Mouse (Mus musculus): ENCODE data around the gene Saxo1. TPM values are rescaled to one million over a fixed set of nuclear protein-coding genes. Genes with fewer than 3 reads are reported as not detected.

The Saxo1 gene
- polyA plus RNA-seq, 1 experiment from 2014 or later = not detected

DNA sequence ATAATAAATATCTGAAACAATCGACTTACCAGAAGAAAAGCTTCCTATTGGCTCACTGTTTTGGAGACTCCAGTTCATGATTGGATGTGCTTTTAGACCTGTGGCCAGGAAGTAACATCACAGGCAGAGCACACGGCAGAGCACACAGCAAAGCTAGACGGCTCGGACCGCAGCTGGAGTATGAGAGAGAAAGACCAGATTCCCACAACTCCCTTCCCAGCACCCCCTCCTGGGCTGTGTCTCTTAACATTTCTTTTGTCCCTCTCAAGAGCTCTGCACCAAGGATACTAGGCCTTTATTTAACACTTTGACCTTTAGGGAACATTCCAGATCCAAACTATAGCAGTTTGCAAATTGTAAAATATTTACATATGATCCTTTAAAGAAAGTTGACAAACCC is 19.2 kb downstream of the Saxo1 start:
- H3K4me2 ChIP-seq (ENCODE audit: low read length) = no peak overlapping the region
- DNase-seq (no peak), ATAC-seq (ENCODE audit: low FRiP score, low TSS enrichment) (no peak)
- no peaks in the 10 kb centered on the region for H3K27me3 ChIP-seq (ENCODE audit: control insufficient read depth, insufficient read depth, low read length)
- no peaks in the 10 kb centered on the region for H3K36me3 ChIP-seq (ENCODE audit: control insufficient read depth, insufficient read depth, low read length)
- H3K4me1 ChIP-seq (ENCODE audit: control insufficient read depth, insufficient read depth, low read length) = no peaks in the 10 kb centered on the region
- no peak overlapping the region for H3K27ac ChIP-seq (replicated peaks; ENCODE audit: low read depth, low read length)
- no peak overlapping the region for H3K9ac ChIP-seq (replicated peaks; ENCODE audit: low read length)
- H3K9me3 ChIP-seq (ENCODE audit: control insufficient read depth, low read length) = no peaks in the 10 kb centered on the region
- WGBS = 94% methylated on average over 5 of the region's 5 CpGs
- H3K4me3 ChIP-seq (replicated peaks; ENCODE audit: low read depth, low read length) = no peak overlapping the region

DNA sequence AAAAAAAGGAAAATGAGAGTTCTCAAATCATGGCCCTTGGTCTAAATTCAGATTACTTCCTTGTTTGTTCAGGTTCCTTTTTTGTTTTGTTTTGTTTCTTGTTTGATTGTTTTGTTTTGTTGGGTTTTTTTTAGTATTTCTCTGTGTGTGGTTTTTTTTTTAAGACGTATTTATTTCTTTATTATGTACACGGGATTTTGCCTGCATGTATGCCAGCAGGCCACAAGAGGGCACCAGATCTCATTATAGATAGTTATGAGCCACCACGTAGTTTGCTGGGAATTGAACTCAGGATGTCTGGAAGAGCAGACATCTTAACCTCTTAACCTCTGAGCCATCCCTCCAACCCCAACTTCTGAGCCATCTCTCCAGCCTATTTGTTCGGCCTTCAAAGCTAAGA is 20.2 kb downstream of the Saxo1 start:
- Histone ChIP-seq H3K9me3 (ENCODE audit: control insufficient read depth, low read length) (no peaks in the 10 kb centered on the region), H3K36me3 (ENCODE audit: control insufficient read depth, insufficient read depth, low read length) (no peaks in the 10 kb centered on the region), H3K4me3 (replicated peaks; ENCODE audit: low read depth, low read length) (no peak overlapping the region), H3K9ac (replicated peaks; ENCODE audit: low read length) (no peak overlapping the region), H3K27ac (replicated peaks; ENCODE audit: low read depth, low read length) (no peak overlapping the region), H3K4me1 (ENCODE audit: control insufficient read depth, insufficient read depth, low read length) (no peaks in the 10 kb centered on the region), H3K4me2 (ENCODE audit: low read length) (no peak overlapping the region), H3K27me3 (ENCODE audit: control insufficient read depth, insufficient read depth, low read length) (no peaks in the 10 kb centered on the region)
- ATAC-seq (ENCODE audit: low FRiP score, low TSS enrichment) = no peak
- WGBS = 40% methylated on average over 4 of the region's 4 CpGs
- peak; percentile 69 for DNase-seq

DNA sequence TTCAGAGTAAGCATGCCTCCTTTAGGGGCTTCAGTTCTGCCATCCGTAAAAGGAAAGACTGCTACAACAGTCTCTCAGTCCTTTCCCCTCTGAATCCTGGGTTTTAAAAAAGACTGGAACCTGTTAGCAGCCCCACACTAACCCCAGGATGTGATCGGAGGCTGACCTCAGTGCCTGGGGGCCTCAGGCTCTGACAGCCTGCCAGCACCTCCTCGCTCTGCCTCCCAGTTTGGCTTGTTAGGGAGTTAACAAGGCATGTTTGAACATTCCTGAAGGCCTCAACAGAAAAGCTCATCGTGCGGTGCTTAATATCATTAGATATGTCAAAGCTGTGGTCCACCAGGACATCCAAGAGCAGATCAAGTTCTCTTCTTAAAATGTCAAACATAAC is 24.0 kb downstream of the Saxo1 start:
- Histone ChIP-seq H3K4me3 (replicated peaks; ENCODE audit: low read depth, low read length) (no peak overlapping the region), H3K27me3 (ENCODE audit: control insufficient read depth, insufficient read depth, low read length) (no peaks in the 10 kb centered on the region), H3K9ac (replicated peaks; ENCODE audit: low read length) (no peak overlapping the region), H3K36me3 (ENCODE audit: control insufficient read depth, insufficient read depth, low read length) (no peaks in the 10 kb centered on the region), H3K9me3 (ENCODE audit: control insufficient read depth, low read length) (no peaks in the 10 kb centered on the region), H3K4me1 (ENCODE audit: control insufficient read depth, insufficient read depth, low read length) (no peaks in the 10 kb centered on the region), H3K27ac (replicated peaks; ENCODE audit: low read depth, low read length) (no peak overlapping the region), H3K4me2 (ENCODE audit: low read length) (no peak overlapping the region)
- DNase-seq (no peak), ATAC-seq (ENCODE audit: low FRiP score, low TSS enrichment) (no peak)
- 69% methylated on average over 5 of the region's 5 CpGs for WGBS

DNA sequence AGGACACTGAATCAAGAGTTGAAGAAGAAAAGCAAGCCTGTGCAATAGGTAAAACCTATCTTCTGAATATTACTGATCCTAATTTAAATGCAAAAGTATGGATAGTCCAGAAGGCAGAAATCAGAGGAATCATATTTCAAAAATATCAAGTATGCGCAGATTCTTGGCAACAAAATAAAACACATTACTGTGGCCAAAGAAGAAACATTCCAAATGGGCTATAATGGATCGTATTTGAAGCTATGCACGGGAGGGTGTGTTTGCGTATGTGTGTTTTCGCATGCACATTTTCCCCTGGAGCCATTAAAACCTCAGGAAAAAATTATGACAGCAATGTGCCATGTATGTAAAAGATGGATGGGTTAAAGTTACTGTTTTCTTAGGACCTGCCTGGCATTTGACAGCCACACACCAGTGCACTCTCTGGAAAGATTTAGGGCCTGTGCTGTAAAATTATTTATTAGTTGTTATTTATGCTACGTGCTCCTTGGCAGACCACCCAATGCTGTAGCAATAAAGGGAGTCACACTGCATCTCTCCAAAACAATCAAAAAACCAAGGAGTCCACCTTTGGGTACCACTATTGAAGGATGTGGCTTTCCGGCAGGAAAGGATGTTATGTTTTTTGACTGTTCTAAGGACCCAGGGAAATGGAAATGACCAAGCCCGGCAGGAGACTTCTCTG is 24.6 kb downstream of the Saxo1 start:
- ATAC-seq (ENCODE audit: low FRiP score, low TSS enrichment) (no peak), DNase-seq (no peak)
- H3K4me2 ChIP-seq (ENCODE audit: low read length) = no peak overlapping the region
- WGBS = 87% methylated on average over 8 of the region's 8 CpGs
- H3K27ac ChIP-seq (replicated peaks; ENCODE audit: low read depth, low read length) = no peak overlapping the region
- no peaks in the 10 kb centered on the region for H3K9me3 ChIP-seq (ENCODE audit: control insufficient read depth, low read length)
- H3K9ac ChIP-seq (replicated peaks; ENCODE audit: low read length) = no peak overlapping the region
- H3K4me1 ChIP-seq (ENCODE audit: control insufficient read depth, insufficient read depth, low read length) = no peaks in the 10 kb centered on the region
- H3K4me3 ChIP-seq (replicated peaks; ENCODE audit: low read depth, low read length) = no peak overlapping the region
- no peaks in the 10 kb centered on the region for H3K27me3 ChIP-seq (ENCODE audit: control insufficient read depth, insufficient read depth, low read length)
- H3K36me3 ChIP-seq (ENCODE audit: control insufficient read depth, insufficient read depth, low read length) = no peaks in the 10 kb centered on the region

DNA sequence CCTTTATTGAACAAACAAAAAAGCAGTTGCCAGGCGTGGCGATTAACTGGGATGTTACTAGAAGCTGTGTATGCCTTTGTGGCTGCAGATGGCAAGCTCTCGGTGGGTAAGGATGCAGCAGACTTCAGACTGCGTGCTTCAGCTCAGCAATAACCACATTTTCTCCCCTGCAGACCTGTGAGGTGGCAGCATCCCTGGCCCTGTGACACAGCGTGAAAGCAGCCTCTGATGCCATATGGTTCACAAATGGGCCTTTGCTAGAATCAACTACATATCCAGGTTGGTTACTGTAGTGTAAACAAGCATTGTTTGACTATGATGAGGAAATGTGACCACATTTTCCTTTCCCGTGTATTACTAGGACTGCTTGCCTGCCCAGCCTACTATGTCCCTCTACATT is 29.0 kb downstream of the Saxo1 start:
- no peaks in the 10 kb centered on the region for H3K4me1 ChIP-seq (ENCODE audit: control insufficient read depth, insufficient read depth, low read length)
- no peak overlapping the region for H3K4me2 ChIP-seq (ENCODE audit: low read length)
- ATAC-seq (ENCODE audit: low FRiP score, low TSS enrichment) (no peak), DNase-seq (no peak)
- no peaks in the 10 kb centered on the region for H3K36me3 ChIP-seq (ENCODE audit: control insufficient read depth, insufficient read depth, low read length)
- H3K4me3 ChIP-seq (replicated peaks; ENCODE audit: low read depth, low read length) = no peak overlapping the region
- no peak overlapping the region for H3K9ac ChIP-seq (replicated peaks; ENCODE audit: low read length)
- H3K27ac ChIP-seq (replicated peaks; ENCODE audit: low read depth, low read length) = no peak overlapping the region
- no peaks in the 10 kb centered on the region for H3K27me3 ChIP-seq (ENCODE audit: control insufficient read depth, insufficient read depth, low read length)
- 82% methylated on average over 6 of the region's 6 CpGs for WGBS
- H3K9me3 ChIP-seq (ENCODE audit: control insufficient read depth, low read length) = no peaks in the 10 kb centered on the region

DNA sequence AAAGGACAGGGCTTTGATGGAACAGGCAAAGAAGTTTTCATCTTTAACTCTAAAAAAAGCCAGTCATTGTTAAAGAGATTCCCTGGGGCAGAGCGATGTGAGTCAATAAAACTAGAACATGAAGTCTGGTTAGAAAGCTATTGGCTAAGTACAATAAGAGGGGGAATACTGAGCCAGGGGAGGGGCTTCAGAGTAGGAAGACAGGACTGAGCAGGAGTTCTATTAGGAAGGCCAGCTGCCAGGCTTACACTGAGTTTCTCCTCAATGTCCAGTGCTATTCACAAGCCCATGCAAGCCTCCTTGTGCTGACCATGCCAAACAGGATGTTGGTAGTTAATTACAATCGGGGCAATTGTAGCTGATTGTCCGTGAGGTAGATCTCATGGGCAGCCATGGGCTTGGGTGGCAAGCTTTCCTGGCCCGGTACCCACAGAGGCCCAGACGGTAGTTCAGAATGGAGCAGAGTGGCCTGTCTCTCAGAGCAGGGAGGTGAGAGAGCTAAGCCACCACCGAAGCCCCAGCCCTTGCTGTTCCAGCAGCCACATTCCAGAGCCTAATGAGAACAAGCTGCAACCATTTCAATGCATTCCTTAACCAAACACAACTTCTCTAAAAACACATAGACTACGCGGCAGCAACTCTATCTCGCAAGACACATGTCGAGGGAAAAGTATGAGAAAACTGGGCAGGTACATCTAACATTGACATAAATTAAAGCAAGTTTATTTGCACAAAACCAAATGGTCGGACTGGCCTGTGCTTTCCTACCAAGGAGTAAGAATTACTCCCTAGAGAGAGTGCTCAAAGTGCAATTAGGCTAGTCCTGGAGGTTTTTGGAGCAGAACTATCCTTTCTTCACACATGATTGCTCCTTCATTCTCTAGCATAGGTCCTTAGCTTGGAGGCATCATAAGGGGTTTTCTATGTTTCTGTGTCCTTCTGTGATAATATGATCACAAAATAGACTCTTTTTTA is 30.7 kb downstream of the Saxo1 start:
- Histone ChIP-seq H3K4me1 (ENCODE audit: control insufficient read depth, insufficient read depth, low read length) (no peaks in the 10 kb centered on the region), H3K27ac (replicated peaks; ENCODE audit: low read depth, low read length) (no peak overlapping the region), H3K36me3 (ENCODE audit: control insufficient read depth, insufficient read depth, low read length) (no peaks in the 10 kb centered on the region), H3K9ac (replicated peaks; ENCODE audit: low read length) (no peak overlapping the region), H3K9me3 (ENCODE audit: control insufficient read depth, low read length) (no peaks in the 10 kb centered on the region), H3K4me2 (ENCODE audit: low read length) (no peak overlapping the region), H3K4me3 (replicated peaks; ENCODE audit: low read depth, low read length) (no peak overlapping the region), H3K27me3 (ENCODE audit: control insufficient read depth, insufficient read depth, low read length) (no peaks in the 10 kb centered on the region)
- 88% methylated on average over 11 of the region's 11 CpGs for WGBS
- no peak for ATAC-seq (ENCODE audit: low FRiP score, low TSS enrichment)
- DNase-seq = no peak

DNA sequence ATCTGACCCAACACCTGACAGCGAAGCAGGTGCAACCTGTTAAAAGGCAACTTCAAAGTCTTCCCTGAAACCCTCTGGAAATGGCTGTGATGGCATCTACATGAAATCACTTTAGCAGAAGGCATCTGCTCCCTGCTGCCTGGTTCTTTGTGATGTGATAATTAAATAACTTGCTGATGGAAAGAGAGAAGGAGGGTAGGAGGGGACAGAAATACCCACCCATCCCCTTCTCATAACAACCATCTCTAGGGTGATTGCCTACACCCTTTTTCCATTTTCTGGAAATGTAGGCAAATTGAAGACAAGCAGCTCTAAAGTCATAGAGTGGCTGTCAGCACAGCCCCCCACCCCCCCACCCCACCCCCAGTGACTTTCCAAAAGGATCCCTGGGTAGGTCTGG is 33.6 kb downstream of the Saxo1 start:
- Histone ChIP-seq H3K4me3 (replicated peaks; ENCODE audit: low read depth, low read length) (no peak overlapping the region), H3K36me3 (ENCODE audit: control insufficient read depth, insufficient read depth, low read length) (no peaks in the 10 kb centered on the region), H3K9me3 (ENCODE audit: control insufficient read depth, low read length) (no peaks in the 10 kb centered on the region), H3K9ac (replicated peaks; ENCODE audit: low read length) (no peak overlapping the region), H3K27ac (replicated peaks; ENCODE audit: low read depth, low read length) (no peak overlapping the region), H3K4me1 (ENCODE audit: control insufficient read depth, insufficient read depth, low read length) (no peaks in the 10 kb centered on the region), H3K27me3 (ENCODE audit: control insufficient read depth, insufficient read depth, low read length) (no peaks in the 10 kb centered on the region), H3K4me2 (ENCODE audit: low read length) (no peak overlapping the region)
- ATAC-seq (ENCODE audit: low FRiP score, low TSS enrichment) = no peak
- no peak for DNase-seq
- WGBS = 93% methylated on average over 1 of the region's 1 CpGs

DNA sequence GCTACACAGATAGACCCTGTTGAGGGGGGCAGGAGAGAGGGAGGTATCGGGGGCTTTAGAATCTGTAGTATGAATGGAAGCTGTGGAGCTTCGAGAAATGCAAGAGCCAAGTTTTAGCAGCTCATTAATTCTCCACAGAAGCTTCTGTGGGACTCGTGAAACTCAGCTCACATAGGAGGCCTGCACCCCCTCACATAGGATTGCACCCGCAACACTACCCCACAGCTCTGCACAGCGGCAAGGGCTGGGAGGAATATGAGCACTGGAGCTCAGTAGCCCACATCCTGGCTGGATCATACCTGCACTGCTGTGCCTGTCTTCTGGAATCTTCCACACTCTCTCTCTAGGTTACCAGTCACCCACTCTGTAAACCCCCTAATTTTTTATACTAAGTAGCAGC is 34.4 kb downstream of the Saxo1 start:
- no peaks in the 10 kb centered on the region for H3K4me1 ChIP-seq (ENCODE audit: control insufficient read depth, insufficient read depth, low read length)
- H3K4me3 ChIP-seq (replicated peaks; ENCODE audit: low read depth, low read length) = no peak overlapping the region
- H3K9me3 ChIP-seq (ENCODE audit: control insufficient read depth, low read length) = no peaks in the 10 kb centered on the region
- DNase-seq = no peak
- no peak overlapping the region for H3K4me2 ChIP-seq (ENCODE audit: low read length)
- H3K36me3 ChIP-seq (ENCODE audit: control insufficient read depth, insufficient read depth, low read length) = no peaks in the 10 kb centered on the region
- H3K27me3 ChIP-seq (ENCODE audit: control insufficient read depth, insufficient read depth, low read length) = no peaks in the 10 kb centered on the region
- WGBS = 89% methylated on average over 5 of the region's 5 CpGs
- no peak overlapping the region for H3K9ac ChIP-seq (replicated peaks; ENCODE audit: low read length)
- H3K27ac ChIP-seq (replicated peaks; ENCODE audit: low read depth, low read length) = no peak overlapping the region
- no peak for ATAC-seq (ENCODE audit: low FRiP score, low TSS enrichment)

DNA sequence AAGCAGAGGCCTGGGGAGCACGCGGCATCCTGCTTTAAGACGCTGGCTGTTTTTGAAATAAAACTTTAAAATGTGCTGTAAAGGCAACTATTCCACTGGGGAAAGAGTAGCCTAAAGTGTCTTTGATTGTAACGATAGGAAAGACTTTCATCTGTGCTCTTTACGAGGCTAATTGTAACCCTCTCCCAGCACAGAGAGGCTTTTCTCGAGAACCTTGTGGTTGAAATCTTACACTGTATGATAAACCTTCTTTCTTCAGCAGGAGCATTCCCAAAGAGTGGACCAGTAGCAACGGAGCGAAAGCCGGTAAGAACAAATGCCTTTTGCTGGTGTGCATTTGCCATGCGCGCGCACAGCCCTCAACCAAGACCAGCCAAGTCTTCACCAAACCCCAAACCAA is 37.4 kb downstream of the Saxo1 start:
- Histone ChIP-seq H3K27me3 (ENCODE audit: control insufficient read depth, insufficient read depth, low read length) (no peaks in the 10 kb centered on the region), H3K4me2 (ENCODE audit: low read length) (no peak overlapping the region), H3K9me3 (ENCODE audit: control insufficient read depth, low read length) (no peaks in the 10 kb centered on the region), H3K4me3 (replicated peaks; ENCODE audit: low read depth, low read length) (no peak overlapping the region), H3K36me3 (ENCODE audit: control insufficient read depth, insufficient read depth, low read length) (no peaks in the 10 kb centered on the region), H3K27ac (replicated peaks; ENCODE audit: low read depth, low read length) (no peak overlapping the region), H3K9ac (replicated peaks; ENCODE audit: low read length) (no peak overlapping the region), H3K4me1 (ENCODE audit: control insufficient read depth, insufficient read depth, low read length) (no peaks in the 10 kb centered on the region)
- DNase-seq = no peak
- WGBS = 89% methylated on average over 12 of the region's 12 CpGs
- no peak for ATAC-seq (ENCODE audit: low FRiP score, low TSS enrichment)
